ENCODE assay signal across 8 mouse cellular contexts in the genomic region with DNA sequence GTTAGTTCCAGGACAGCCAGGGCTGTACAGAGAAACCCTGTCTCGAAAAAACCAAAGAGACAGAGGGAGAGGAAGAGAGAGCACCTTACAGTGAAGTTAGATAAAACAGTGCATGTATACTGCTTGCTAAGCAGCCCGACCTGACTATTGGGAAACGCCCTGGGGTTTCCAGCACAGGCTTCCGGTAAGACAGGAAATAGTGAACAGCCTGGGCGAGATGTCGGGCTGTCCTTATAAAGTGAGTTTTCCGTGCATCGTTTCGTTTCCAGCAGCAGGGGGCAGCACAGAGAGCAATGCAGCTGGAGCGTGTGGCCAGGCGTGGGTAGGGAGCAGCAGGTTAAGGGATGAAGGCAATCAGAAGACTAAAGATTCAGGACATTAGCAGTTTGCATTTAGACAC. TPM values are rescaled to one million over a fixed set of nuclear protein-coding genes. Genes with fewer than 3 reads are reported as not detected.
DNase-seq lines count a peak whose midpoint lies in the region; ATAC-seq lines count a peak whose summit lies in the region.

No protein-coding gene starts in this region.

- no peak overlapping the region for H3K9ac ChIP-seq in heart, embryonic 15.5 days
- H3K9ac ChIP-seq in liver, embryonic 13.5 days, result no peak overlapping the region

- no peaks in the 10 kb centered on the region for H3K4me1 ChIP-seq in heart, embryonic 15.5 days (replicated peaks)
- H3K4me1 ChIP-seq in liver, embryonic 13.5 days (replicated peaks), result peaks cover 15% of the 10 kb centered on the region

- H3K27ac ChIP-seq in heart, embryonic 15.5 days, result no peak overlapping the region
- H3K27ac ChIP-seq in liver, embryonic 13.5 days, result peak overlapping the region; percentile 43; the same call in 1 of the 2 replicates

- H3K4me2 ChIP-seq in heart, embryonic 15.5 days, result no peak overlapping the region
- H3K4me2 ChIP-seq in liver, embryonic 13.5 days, result peak overlapping the region; percentile 42

- no peaks in the 10 kb centered on the region for H3K27me3 ChIP-seq in heart, embryonic 15.5 days
- H3K27me3 ChIP-seq in liver, embryonic 13.5 days, result no peaks in the 10 kb centered on the region
- no peaks in the 10 kb centered on the region for H3K27me3 ChIP-seq in splenic B cell, adult 2 months (ENCODE audit: control insufficient read depth, insufficient read depth, low read length, poor library complexity, severe bottlenecking)

- no peaks in the 10 kb centered on the region for H3K36me3 ChIP-seq in heart, embryonic 15.5 days
- H3K36me3 ChIP-seq in liver, embryonic 13.5 days, result no peaks in the 10 kb centered on the region
- H3K36me3 ChIP-seq in splenic B cell, adult 2 months (ENCODE audit: control insufficient read depth, insufficient read depth, low read length, poor library complexity, severe bottlenecking), result no peaks in the 10 kb centered on the region

- peak; percentile 66 for ATAC-seq in heart, embryonic 15.5 days (replicated peaks; ENCODE audit: insufficient number of reproducible peaks, insufficient read depth, low FRiP score, low read depth)
- ATAC-seq in liver, embryonic 13.5 days (ENCODE audit: low read depth), result peak; percentile 96

- H3K4me3 ChIP-seq in heart, embryonic 15.5 days, result no peak overlapping the region
- H3K4me3 ChIP-seq in liver, embryonic 13.5 days (replicated peaks), result no peak overlapping the region

- no peaks in the 10 kb centered on the region for H3K9me3 ChIP-seq in heart, embryonic 15.5 days (replicated peaks)
- H3K9me3 ChIP-seq in liver, embryonic 13.5 days (replicated peaks), result no peaks in the 10 kb centered on the region

- peak; percentile 94 for DNase-seq in CD4-positive, CD25-positive, alpha-beta regulatory T cell, adult 2 months (ENCODE audit: low read depth, low spot score)
- peak; percentile 85 for DNase-seq in brain, adult 2 months (ENCODE audit: low read depth, low spot score)
- peak; percentile 27 for DNase-seq in fibroblast of lung, adult 2 months (ENCODE audit: low read depth)
- peak; percentile 85 for DNase-seq in kidney, postnatal 10 days
- DNase-seq in liver, embryonic 13.5 days, result peak; percentile 66
- peak; percentile 94 for DNase-seq in naive thymus-derived CD4-positive, alpha-beta T cell, adult 2 months (ENCODE audit: low read depth)
- peak; percentile 89 for DNase-seq in splenic B cell, adult 2 months (ENCODE audit: low read depth, low spot score)

- WGBS in heart, embryonic 15.5 days, result 17% methylated on average over 11 of the region's 11 CpGs
- WGBS in liver, embryonic 13.5 days (ENCODE audit: insufficient replicate concordance), result 6% methylated on average over 11 of the region's 11 CpGs

RNA-seq across cellular contexts. Expression of a gene that starts 23.0 kb away (rescaled TPM):
- 6.6 and 8.2 TPM in 2 replicates for polyA plus RNA-seq in heart, embryonic 15.5 days (2015; fragmentation: Nextera tagmentation; extraction: Ambion mirVana)
- polyA plus RNA-seq in liver, embryonic 13.5 days (2015; fragmentation: Nextera tagmentation; extraction: Ambion mirVana), result 4.4 and 4.7 TPM in 2 replicates

RNA-seq across cellular contexts. Expression of a gene that starts 49.4 kb away (rescaled TPM):
- 3,680 and 4,098 TPM in 2 replicates for polyA plus RNA-seq in heart, embryonic 15.5 days (2015; fragmentation: Nextera tagmentation; extraction: Ambion mirVana)
- 3,630 and 3,871 TPM in 2 replicates for polyA plus RNA-seq in liver, embryonic 13.5 days (2015; fragmentation: Nextera tagmentation; extraction: Ambion mirVana)

Comparison
In these comparisons a context has a peak if more than half of its experiments do, and no peak if none do; other contexts are left out.
1. DNase-seq: peak in every context shown above with its lines; median percentile 94 in CD4-positive, CD25-positive, alpha-beta regulatory T cell, adult 2 months; 94 in naive thymus-derived CD4-positive, alpha-beta T cell, adult 2 months; 89 in splenic B cell, adult 2 months; 85 in brain, adult 2 months; 85 in kidney, postnatal 10 days; 66 in liver, embryonic 13.5 days; 27 in fibroblast of lung, adult 2 months.